Mouse (Mus musculus) thymus, adult 2 months (tissue): Measurements from ENCODE around the gene Scp2.

ENCODE experiments used
- CTCF ChIP-seq: fragments of 200-500 bp; IDR thresholded peaks from 2 replicates; pipeline ENCODE4 v1.5.1; 2012; ENCODE audit warnings: mild to moderate bottlenecking, control low read depth, low read length, moderate library complexity, borderline replicate concordance; ENCODE audit not compliant: control insufficient read depth, poor library complexity, insufficient read depth; ENCODE audit errors: extremely low read depth
- POLR2A ChIP-seq: fragments of 200-500 bp; IDR thresholded peaks from 2 replicates; pipeline ENCODE4 v1.6.1; 2012; ENCODE audit warnings: mild to moderate bottlenecking, low read length, control low read depth, moderate library complexity; ENCODE audit not compliant: control insufficient read depth, poor library complexity, insufficient read depth; ENCODE audit errors: extremely low read depth

DNA sequence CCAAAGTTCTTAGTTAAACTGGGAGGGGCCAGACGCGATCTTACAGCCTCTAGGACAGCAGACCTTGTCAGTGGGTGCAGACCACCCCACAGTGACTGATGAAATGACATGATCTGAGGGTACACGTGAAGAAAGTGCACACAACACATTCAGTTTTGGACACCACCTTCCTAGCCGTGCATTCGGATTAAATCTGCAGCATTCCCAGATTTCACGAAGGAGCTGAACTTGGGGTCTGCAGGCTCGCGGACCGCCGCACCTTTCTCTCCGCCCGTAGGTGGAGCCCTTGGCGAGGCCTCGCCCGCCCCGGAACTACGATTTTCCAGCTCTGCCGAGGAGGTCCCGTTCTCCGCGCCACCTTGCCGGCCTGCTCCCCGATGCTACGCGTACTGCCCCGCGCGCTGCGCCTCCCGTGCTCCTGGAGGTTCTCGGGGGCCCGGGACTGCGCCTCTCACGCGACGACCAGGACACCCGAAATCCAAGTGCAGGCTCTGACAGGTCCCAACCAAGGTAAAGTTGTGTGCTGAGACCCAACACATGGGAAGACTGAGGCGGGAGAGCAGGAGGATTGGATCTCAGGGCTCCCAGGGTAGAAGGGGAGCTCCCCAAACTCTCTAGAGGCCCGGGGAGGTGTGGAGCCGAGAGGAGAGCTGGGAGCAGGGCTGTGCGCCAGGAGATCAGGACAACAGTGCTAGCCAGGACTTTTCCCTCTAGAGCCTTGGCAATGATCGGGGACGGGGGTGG lies 20.5 kb upstream of the Scp2 start, which contains the start of gene Echdc2:
- no peak for TF ChIP-seq POLR2A
- TF ChIP-seq CTCF = no peak
